Mouse (Mus musculus): ENCODE results near the gene Trmt10a. TPM values are rescaled to one million over a fixed set of nuclear protein-coding genes. Genes with fewer than 3 reads are reported as not detected.

Gene Trmt10a
- 7.7 and 9.3 TPM in 2 replicates for total RNA-seq (2017)

- ATAC-seq (ENCODE audit: extremely low read depth, insufficient number of reproducible peaks, low FRiP score, poor library complexity, severe bottlenecking) = peak; percentile 90
These were observed at the start of gene Trmt10a for GRCm38 (mm10) chr3:138143315-138144059. Gene Trmt10a, plus strand, starts transcription at chr3:138143448.

GRCm38 (mm10) chr3:138095301-138095700 is 47.9 kb upstream of the Trmt10a start:
- no peak for ATAC-seq (ENCODE audit: extremely low read depth, insufficient number of reproducible peaks, low FRiP score, poor library complexity, severe bottlenecking)

- no peak for ATAC-seq (ENCODE audit: extremely low read depth, insufficient number of reproducible peaks, low FRiP score, poor library complexity, severe bottlenecking)
These were observed 47.5 kb upstream of the Trmt10a start for GRCm38 (mm10) chr3:138095718-138096117.

GRCm38 (mm10) chr3:138096263-138097028 is 46.8 kb upstream of the Trmt10a start:
- ATAC-seq (ENCODE audit: extremely low read depth, insufficient number of reproducible peaks, low FRiP score, poor library complexity, severe bottlenecking) = no peak

- ATAC-seq (ENCODE audit: extremely low read depth, insufficient number of reproducible peaks, low FRiP score, poor library complexity, severe bottlenecking) = no peak
These were observed 45.5 kb upstream of the Trmt10a start for GRCm38 (mm10) chr3:138097718-138098117.

GRCm38 (mm10) chr3:138101936-138102335 is 41.3 kb upstream of the Trmt10a start:
- ATAC-seq (ENCODE audit: extremely low read depth, insufficient number of reproducible peaks, low FRiP score, poor library complexity, severe bottlenecking) = no peak

- no peak for ATAC-seq (ENCODE audit: extremely low read depth, insufficient number of reproducible peaks, low FRiP score, poor library complexity, severe bottlenecking)
These were observed 39.6 kb upstream of the Trmt10a start for GRCm38 (mm10) chr3:138103690-138104089.

GRCm38 (mm10) chr3:138105056-138105455 is 38.2 kb upstream of the Trmt10a start:
- no peak for ATAC-seq (ENCODE audit: extremely low read depth, insufficient number of reproducible peaks, low FRiP score, poor library complexity, severe bottlenecking)

- no peak for ATAC-seq (ENCODE audit: extremely low read depth, insufficient number of reproducible peaks, low FRiP score, poor library complexity, severe bottlenecking)
These were observed 36.4 kb upstream of the Trmt10a start for GRCm38 (mm10) chr3:138106887-138107286.

GRCm38 (mm10) chr3:138110910-138111782 is 32.1 kb upstream of the Trmt10a start:
- ATAC-seq (ENCODE audit: extremely low read depth, insufficient number of reproducible peaks, low FRiP score, poor library complexity, severe bottlenecking) = no peak

GRCm38 (mm10) chr3:138114106-138114505 is 29.1 kb upstream of the Trmt10a start:
- ATAC-seq (ENCODE audit: extremely low read depth, insufficient number of reproducible peaks, low FRiP score, poor library complexity, severe bottlenecking) = no peak

GRCm38 (mm10) chr3:138116871-138117270 is 26.4 kb upstream of the Trmt10a start:
- ATAC-seq (ENCODE audit: extremely low read depth, insufficient number of reproducible peaks, low FRiP score, poor library complexity, severe bottlenecking) = no peak

GRCm38 (mm10) chr3:138118392-138118791 is 24.9 kb upstream of the Trmt10a start:
- no peak for ATAC-seq (ENCODE audit: extremely low read depth, insufficient number of reproducible peaks, low FRiP score, poor library complexity, severe bottlenecking)

- no peak for ATAC-seq (ENCODE audit: extremely low read depth, insufficient number of reproducible peaks, low FRiP score, poor library complexity, severe bottlenecking)
These were observed 24.4 kb upstream of the Trmt10a start for GRCm38 (mm10) chr3:138118831-138119230.

- ATAC-seq (ENCODE audit: extremely low read depth, insufficient number of reproducible peaks, low FRiP score, poor library complexity, severe bottlenecking) = no peak
These were observed 23.7 kb upstream of the Trmt10a start for GRCm38 (mm10) chr3:138119444-138120105.

- ATAC-seq (ENCODE audit: extremely low read depth, insufficient number of reproducible peaks, low FRiP score, poor library complexity, severe bottlenecking) = no peak
These were observed 21.8 kb upstream of the Trmt10a start for GRCm38 (mm10) chr3:138121461-138121860.

GRCm38 (mm10) chr3:138123842-138124241 is 19.4 kb upstream of the Trmt10a start:
- ATAC-seq (ENCODE audit: extremely low read depth, insufficient number of reproducible peaks, low FRiP score, poor library complexity, severe bottlenecking) = no peak

- ATAC-seq (ENCODE audit: extremely low read depth, insufficient number of reproducible peaks, low FRiP score, poor library complexity, severe bottlenecking) = no peak
These were observed 14.1 kb upstream of the Trmt10a start for GRCm38 (mm10) chr3:138129110-138129509.

GRCm38 (mm10) chr3:138130692-138131091 is 12.6 kb upstream of the Trmt10a start:
- ATAC-seq (ENCODE audit: extremely low read depth, insufficient number of reproducible peaks, low FRiP score, poor library complexity, severe bottlenecking) = no peak
